Mouse (Mus musculus): ENCODE results near the gene Vmn2r107.

DNA sequence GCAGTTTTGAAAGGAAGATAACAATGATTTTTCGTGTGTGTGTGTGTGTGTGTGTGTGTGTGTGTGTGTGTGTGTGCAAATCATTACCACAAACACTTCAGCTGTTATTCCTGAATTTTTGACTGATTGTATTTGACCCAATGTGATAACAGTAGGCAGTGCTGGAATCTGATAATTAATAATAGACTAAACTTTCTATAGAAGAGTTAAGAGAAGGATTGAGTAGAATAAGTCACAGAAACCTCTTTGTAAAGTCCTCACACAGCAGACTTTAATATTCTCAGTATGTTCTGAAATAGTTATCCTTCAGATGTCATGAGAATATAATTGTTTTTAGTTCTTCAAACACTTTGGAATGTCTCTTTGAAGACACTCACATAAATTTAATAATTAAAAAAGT is 68.8 kb downstream of the Vmn2r107 start, which contains the start of gene Vmn1r224:
- TF ChIP-seq POLR2A (IDR thresholded peaks at IDR 0.05; ENCODE audit: extremely low read depth, insufficient read depth, low read length) (no peak), CTCF (IDR thresholded peaks at IDR 0.05; ENCODE audit: low read depth, low read length) (no peak)

Measured in liver, adult 2 months (tissue).